Mouse (Mus musculus) liver, embryonic 13.5 days (tissue): ENCODE results near the gene Dnmt3a. TPM values are rescaled to one million over a fixed set of nuclear protein-coding genes. Genes with fewer than 3 reads are reported as not detected.
"Not testable (repeated sequence)": the region's sequence is repeated elsewhere in the genome, so short reads cannot be mapped to it uniquely, and the experiment has no call there.

Experiments used
- ATAC-seq: fragments of 200-750 bp; cut with Nextera tagmentation; 2 replicates; pipeline ENCODE4 v1.8.0; 2017; ENCODE audit warnings: low read depth, mild to moderate bottlenecking, moderate number of reproducible peaks, moderate library complexity
- DNase-seq: peaks from one replicate; pipeline ENCODE4 v3.0.0; 2022
- H3K27ac ChIP-seq: fragments of 300-500 bp; sonication (generic); 2 replicates; pipeline ENCODE4 v1.5.1; 2015; ENCODE audit warnings: moderate library complexity, mild to moderate bottlenecking, inconsistent platforms
- H3K27me3 ChIP-seq: fragments of 300-500 bp; sonication (generic); 2 replicates; pipeline ENCODE4 v1.6.1; 2015; ENCODE audit warnings: mild to moderate bottlenecking, inconsistent platforms
- H3K36me3 ChIP-seq: fragments of 300-500 bp; sonication (generic); 2 replicates; pipeline ENCODE4 v1.6.1; 2015; ENCODE audit warnings: mild to moderate bottlenecking, inconsistent platforms
- H3K4me1 ChIP-seq: fragments of 300-500 bp; sonication (generic); replicated peaks from 2 replicates; pipeline ENCODE4 v1.6.1; 2015; ENCODE audit warnings: inconsistent platforms
- H3K4me2 ChIP-seq: fragments of 300-500 bp; sonication (generic); 2 replicates; pipeline ENCODE4 v1.6.1; 2015; ENCODE audit warnings: inconsistent platforms, mild to moderate bottlenecking, moderate library complexity
- H3K4me3 ChIP-seq: fragments of 300-500 bp; sonication (generic); replicated peaks from 2 replicates; pipeline ENCODE4 v1.5.1; 2015; ENCODE audit warnings: mild to moderate bottlenecking, inconsistent platforms
- H3K9ac ChIP-seq: fragments of 300-500 bp; sonication (generic); 2 replicates; pipeline ENCODE4 v1.6.1; 2015; ENCODE audit warnings: mild to moderate bottlenecking, inconsistent platforms
- H3K9me3 ChIP-seq: fragments of 300-500 bp; sonication (generic); replicated peaks from 2 replicates; pipeline ENCODE4 v1.6.1; 2016; ENCODE audit warnings: inconsistent platforms
- WGBS: fragments of 180-500 bp; shearing (Covaris S2); methylation state at CpG from one replicate; pipeline ENCODE4 v1.1.7; 2015; ENCODE audit not compliant: insufficient replicate concordance; 5-methylcytosine and 5-hydroxymethylcytosine counted together
- polyA plus RNA-seq: library from polyadenylated mRNA; unstranded; fragments of >200 nt; fragmentation: Nextera tagmentation; extraction: Ambion mirVana; gene quantifications from 2 replicates; pipeline ENCODE4 v1.2.1, GENCODE M21; 2015

Dnmt3a gene
- polyA plus RNA-seq, 1 experiment from 2014 or later = 29.6 TPM

- H3K27me3 ChIP-seq, H3K4me3 ChIP-seq, H3K9ac ChIP-seq, H3K9me3 ChIP-seq, H3K4me1 ChIP-seq, H3K36me3 ChIP-seq, DNase-seq, H3K27ac ChIP-seq, H3K4me2 ChIP-seq, ATAC-seq: not testable (repeated sequence)
- 86% methylated on average over 38 of the region's 47 CpGs for WGBS
Observed at GRCm38 (mm10) chr12:3930090-3930865, 124.5 kb downstream of the Dnmt3a start.

GRCm38 (mm10) chr12:3942026-3942425 lies 136.2 kb downstream of the Dnmt3a start:
- no peaks in the 10 kb centered on the region for H3K27me3 ChIP-seq
- no peaks in the 10 kb centered on the region for H3K9me3 ChIP-seq
- H3K4me3 ChIP-seq = no peak overlapping the region
- H3K9ac ChIP-seq = no peak overlapping the region
- DNase-seq (no peak), ATAC-seq (no peak)
- 54% methylated on average over 11 of the region's 11 CpGs for WGBS
- no peak overlapping the region for H3K4me2 ChIP-seq
- no peaks in the 10 kb centered on the region for H3K4me1 ChIP-seq
- H3K36me3 ChIP-seq = no peaks in the 10 kb centered on the region
- no peak overlapping the region for H3K27ac ChIP-seq

GRCm38 (mm10) chr12:3944454-3945073 lies 138.8 kb downstream of the Dnmt3a start:
- WGBS = 52% methylated on average over 4 of the region's 4 CpGs
- H3K4me1 ChIP-seq = no peaks in the 10 kb centered on the region
- no peaks in the 10 kb centered on the region for H3K9me3 ChIP-seq
- ATAC-seq = no peak
- no peak overlapping the region for H3K9ac ChIP-seq
- H3K27ac ChIP-seq = no peak overlapping the region
- H3K27me3 ChIP-seq = no peaks in the 10 kb centered on the region
- DNase-seq = no peak
- H3K4me2 ChIP-seq = no peak overlapping the region
- no peak overlapping the region for H3K4me3 ChIP-seq
- H3K36me3 ChIP-seq = no peaks in the 10 kb centered on the region

- Histone ChIP-seq H3K4me1 (no peaks in the 10 kb centered on the region), H3K9ac (no peak overlapping the region), H3K9me3 (no peaks in the 10 kb centered on the region), H3K36me3 (no peaks in the 10 kb centered on the region), H3K27ac (no peak overlapping the region), H3K27me3 (no peaks in the 10 kb centered on the region), H3K4me2 (no peak overlapping the region), H3K4me3 (no peak overlapping the region)
- ATAC-seq (no peak), DNase-seq (no peak)
- WGBS = 60% methylated on average over 6 of the region's 6 CpGs
Observed at GRCm38 (mm10) chr12:3947503-3947902, 141.7 kb downstream of the Dnmt3a start.

- no peak within 1 kb of the TSS for H3K4me3 ChIP-seq
- no peak within 1 kb of the TSS for H3K4me2 ChIP-seq
- DNase-seq (no peak), ATAC-seq (no peak)
- peaks cover 21% of the 10 kb centered on the region for H3K27me3 ChIP-seq
- peaks cover 2% of the 10 kb centered on the region for H3K4me1 ChIP-seq
- WGBS = 22% methylated on average over 22 of the region's 22 CpGs
- H3K9me3 ChIP-seq = no peaks in the 10 kb centered on the region
- H3K36me3 ChIP-seq = no peaks in the 10 kb centered on the region
- H3K27ac ChIP-seq = no peak within 1 kb of the TSS
- no peak within 1 kb of the TSS for H3K9ac ChIP-seq
Observed at GRCm38 (mm10) chr12:3954651-3955050, 148.8 kb downstream of the Dnmt3a start, which contains the start of gene Pomc. Pomc (plus strand) TSS chr12:3954951.

GRCm38 (mm10) chr12:3955371-3955770 lies 149.6 kb downstream of the Dnmt3a start:
- WGBS = 27% methylated on average over 10 of the region's 10 CpGs
- Histone ChIP-seq H3K4me1 (peaks cover 9% of the 10 kb centered on the region), H3K27ac (no peak overlapping the region), H3K9me3 (no peaks in the 10 kb centered on the region), H3K4me2 (no peak overlapping the region), H3K9ac (no peak overlapping the region), H3K27me3 (peaks cover 21% of the 10 kb centered on the region), H3K4me3 (no peak overlapping the region), H3K36me3 (no peaks in the 10 kb centered on the region)
- ATAC-seq = no peak
- no peak for DNase-seq

GRCm38 (mm10) chr12:3956351-3956750 lies 150.5 kb downstream of the Dnmt3a start:
- H3K4me3 ChIP-seq = no peak overlapping the region
- H3K9ac ChIP-seq = no peak overlapping the region
- H3K9me3 ChIP-seq = no peaks in the 10 kb centered on the region
- no peak overlapping the region for H3K4me2 ChIP-seq
- peaks cover 13% of the 10 kb centered on the region for H3K4me1 ChIP-seq
- H3K27me3 ChIP-seq = peaks cover 21% of the 10 kb centered on the region
- DNase-seq (no peak), ATAC-seq (no peak)
- no peak overlapping the region for H3K27ac ChIP-seq
- no peaks in the 10 kb centered on the region for H3K36me3 ChIP-seq
- 13% methylated on average over 3 of the region's 3 CpGs for WGBS

- ATAC-seq (peak; percentile 83), DNase-seq (peak; percentile 53)
- Histone ChIP-seq H3K4me2 (peak overlapping the region; percentile 81), H3K36me3 (no peaks in the 10 kb centered on the region), H3K27ac (no peak overlapping the region; the same call in 1 of the 2 replicates), H3K4me1 (peaks cover 13% of the 10 kb centered on the region), H3K4me3 (peak overlapping the region; percentile 62), H3K9me3 (no peaks in the 10 kb centered on the region), H3K9ac (peak overlapping the region; percentile 67), H3K27me3 (peaks cover 5% of the 10 kb centered on the region)
- WGBS = 3% methylated on average over 53 of the region's 53 CpGs
Observed at GRCm38 (mm10) chr12:3959791-3960543, 154.2 kb downstream of the Dnmt3a start.

- no peak overlapping the region for H3K9ac ChIP-seq
Observed at GRCm38 (mm10) chr12:3960553-3960952, 154.7 kb downstream of the Dnmt3a start.

More at GRCm38 (mm10) chr12:3960553-3960952, 154.7 kb downstream of the Dnmt3a start:
- peak overlapping the region; percentile 81 for H3K4me2 ChIP-seq
- H3K9me3 ChIP-seq = no peaks in the 10 kb centered on the region
- ATAC-seq (no peak), DNase-seq (no peak)
- no peaks in the 10 kb centered on the region for H3K36me3 ChIP-seq
- peaks cover 2% of the 10 kb centered on the region; the same call in 1 of the 2 replicates for H3K27me3 ChIP-seq
- H3K4me1 ChIP-seq = peaks cover 13% of the 10 kb centered on the region
- H3K27ac ChIP-seq = no peak overlapping the region
- WGBS = 50% methylated on average over 4 of the region's 4 CpGs
- H3K4me3 ChIP-seq = peak overlapping the region; percentile 62
